Mouse (Mus musculus) ES-Bruce4 (cell line): Measurements from ENCODE around the gene Txndc5.

Experiments used
- CTCF ChIP-seq: IDR thresholded peaks from one replicate; pipeline ENCODE4 v1.8.1; 2011; ENCODE audit warnings: low read depth, low read length
- EP300 ChIP-seq: IDR thresholded peaks from 2 replicates; pipeline ENCODE4 v1.6.1; 2011; ENCODE audit warnings: low read depth, low read length; ENCODE audit not compliant: insufficient read depth
- POLR2A ChIP-seq: IDR thresholded peaks from one replicate; pipeline ENCODE4 v1.8.1; 2011; ENCODE audit warnings: low read length; ENCODE audit not compliant: insufficient read depth

- no peak for TF ChIP-seq CTCF
- TF ChIP-seq POLR2A, result no peak
- TF ChIP-seq EP300, result no peak
These were observed 26.0 kb upstream of the Txndc5 start for GRCm38 (mm10) chr13:38554611-38555010.
